Mouse (Mus musculus): Measurements from ENCODE around the gene Wfdc9.

DNA sequence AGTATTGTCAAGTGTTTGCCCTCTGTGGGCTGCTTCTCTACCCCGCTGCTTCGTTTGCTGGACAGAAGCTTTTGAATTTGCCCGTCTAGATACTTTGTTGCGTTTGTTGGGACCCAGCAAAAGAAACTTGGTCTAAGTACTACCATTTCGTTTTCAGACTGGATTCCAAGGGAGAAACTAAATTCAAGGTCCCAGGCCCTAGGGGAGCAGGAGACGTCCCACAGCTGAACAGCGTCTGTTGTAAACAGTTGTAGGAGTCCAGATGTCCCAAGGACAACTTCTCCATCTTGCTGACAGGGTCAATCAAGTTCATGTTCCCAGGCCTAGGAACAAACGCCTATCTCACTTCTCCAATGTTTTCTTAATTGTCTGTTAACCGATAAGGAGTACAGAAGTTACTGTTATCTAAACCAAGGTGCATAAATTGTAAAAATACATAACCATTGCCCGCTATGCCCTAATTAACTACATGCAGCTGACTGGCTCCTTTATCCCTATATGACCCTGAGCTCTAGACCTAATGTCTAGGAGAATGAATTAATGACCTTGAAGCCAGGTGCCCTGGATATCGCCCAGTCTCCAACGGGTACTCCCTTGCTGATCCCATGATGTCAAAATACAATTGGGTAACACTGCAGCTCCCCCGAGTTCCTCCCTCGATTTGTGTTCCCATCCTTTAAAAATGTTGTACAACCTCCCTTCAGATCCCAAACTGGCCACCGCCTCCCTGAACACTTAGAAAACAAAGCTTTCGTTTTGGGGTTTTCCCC, 20.7 kb upstream of the Wfdc9 start:
- TF ChIP-seq CTCF (IDR thresholded peaks at IDR 0.05): no peak
- no peak for TF ChIP-seq EP300 (IDR thresholded peaks at IDR 0.05; ENCODE audit: insufficient read depth, low read depth, low read length)
